Mouse (Mus musculus): ENCODE measurements around the gene Zik1.

GRCm38 (mm10) chr7:10443031-10443430, 52.2 kb downstream of the Zik1 start, which contains the start of gene Vmn1r67:
- TF ChIP-seq POLR2A (IDR thresholded peaks at IDR 0.05; ENCODE audit: insufficient read depth, low read depth, low read length) (no peak), CTCF (IDR thresholded peaks at IDR 0.05) (no peak), EP300 (IDR thresholded peaks at IDR 0.05; ENCODE audit: insufficient read depth, low read depth, low read length) (no peak)
